Mouse (Mus musculus): Measurements from ENCODE around the gene Dlst. TPM values are rescaled to one million over a fixed set of nuclear protein-coding genes. Genes with fewer than 3 reads are reported as not detected.
"Not testable (repeated sequence)": the region's sequence is repeated elsewhere in the genome, so short reads cannot be mapped to it uniquely, and the experiment has no call there.

The Dlst gene
- total RNA-seq, 4 experiments from 2014 or later, result 145 to 175 (median 158) TPM

GRCm38 (mm10) chr12:85113337-85113736 is 2.7 kb downstream of the Dlst start:
- DNase-seq (ENCODE audit: low spot score in 2 of 2), result no peak

- DNase-seq (ENCODE audit: low spot score in 2 of 2), result no peak
These were observed 3.3 kb downstream of the Dlst start for GRCm38 (mm10) chr12:85113917-85114316.

- DNase-seq (ENCODE audit: low spot score in 2 of 2), result no peak
These were observed 5.0 kb downstream of the Dlst start for GRCm38 (mm10) chr12:85115678-85116077.

GRCm38 (mm10) chr12:85121806-85122459 is 11.3 kb downstream of the Dlst start:
- DNase-seq (ENCODE audit: low spot score in 2 of 2), result no peak

- no peak for DNase-seq (ENCODE audit: low spot score in 2 of 2)
These were observed 12.5 kb downstream of the Dlst start for GRCm38 (mm10) chr12:85123108-85123530.

- no peak for DNase-seq (ENCODE audit: low spot score in 2 of 2)
These were observed 13.0 kb downstream of the Dlst start for GRCm38 (mm10) chr12:85123645-85124044.

- DNase-seq (ENCODE audit: low spot score in 2 of 2), result no peak
These were observed 14.1 kb downstream of the Dlst start for GRCm38 (mm10) chr12:85124751-85125150.

GRCm38 (mm10) chr12:85126986-85127603 is 16.5 kb downstream of the Dlst start:
- DNase-seq (ENCODE audit: low spot score in 2 of 2), result no peak

- DNase-seq (ENCODE audit: low spot score in 2 of 2), result no peak
These were observed 18.9 kb downstream of the Dlst start for GRCm38 (mm10) chr12:85129426-85129978.

- no peak for DNase-seq (ENCODE audit: low spot score in 2 of 2)
These were observed 20.7 kb downstream of the Dlst start for GRCm38 (mm10) chr12:85131361-85131760.

- no peak for DNase-seq (ENCODE audit: low spot score in 2 of 2)
These were observed 23.6 kb downstream of the Dlst start for GRCm38 (mm10) chr12:85134043-85134794.

- DNase-seq (ENCODE audit: low spot score in 2 of 2), result no peak
These were observed 25.2 kb downstream of the Dlst start for GRCm38 (mm10) chr12:85135513-85136470.

- DNase-seq (ENCODE audit: low spot score in 2 of 2), result no peak
These were observed 26.0 kb downstream of the Dlst start for GRCm38 (mm10) chr12:85136627-85137026.

- DNase-seq (ENCODE audit: low spot score in 2 of 2), result no peak
These were observed 29.5 kb downstream of the Dlst start for GRCm38 (mm10) chr12:85140036-85140701.

GRCm38 (mm10) chr12:85141096-85141495 is 30.5 kb downstream of the Dlst start:
- DNase-seq (ENCODE audit: low spot score in 2 of 2), result no peak

GRCm38 (mm10) chr12:85142803-85143202 is 32.2 kb downstream of the Dlst start:
- peak in 1 of 2 experiments; percentile 81 for DNase-seq (ENCODE audit: low spot score in 2 of 2)

- not testable (repeated sequence) for DNase-seq (ENCODE audit: low spot score in 2 of 2)
These were observed 33.6 kb downstream of the Dlst start for GRCm38 (mm10) chr12:85144276-85144675.

GRCm38 (mm10) chr12:85144821-85145220 is 34.2 kb downstream of the Dlst start:
- DNase-seq (ENCODE audit: low spot score in 2 of 2), result no peak

- no peak for DNase-seq (ENCODE audit: low spot score in 2 of 2)
These were observed 35.0 kb downstream of the Dlst start for GRCm38 (mm10) chr12:85145630-85146029.

- no peak for DNase-seq (ENCODE audit: low spot score in 2 of 2)
These were observed 35.7 kb downstream of the Dlst start for GRCm38 (mm10) chr12:85146355-85146754.
